Mouse (Mus musculus): ENCODE measurements at regions not wholly inside any gene's neighbourhood (a gene's known extent, or its start where the extent isn't known, plus 50 kb on each side); places are given as distances from the start of the nearest gene placed in this dataset.
"Not testable (repeated sequence)": the region's sequence is repeated elsewhere in the genome, so short reads cannot be mapped to it uniquely, and the experiment has no call there.

DNA sequence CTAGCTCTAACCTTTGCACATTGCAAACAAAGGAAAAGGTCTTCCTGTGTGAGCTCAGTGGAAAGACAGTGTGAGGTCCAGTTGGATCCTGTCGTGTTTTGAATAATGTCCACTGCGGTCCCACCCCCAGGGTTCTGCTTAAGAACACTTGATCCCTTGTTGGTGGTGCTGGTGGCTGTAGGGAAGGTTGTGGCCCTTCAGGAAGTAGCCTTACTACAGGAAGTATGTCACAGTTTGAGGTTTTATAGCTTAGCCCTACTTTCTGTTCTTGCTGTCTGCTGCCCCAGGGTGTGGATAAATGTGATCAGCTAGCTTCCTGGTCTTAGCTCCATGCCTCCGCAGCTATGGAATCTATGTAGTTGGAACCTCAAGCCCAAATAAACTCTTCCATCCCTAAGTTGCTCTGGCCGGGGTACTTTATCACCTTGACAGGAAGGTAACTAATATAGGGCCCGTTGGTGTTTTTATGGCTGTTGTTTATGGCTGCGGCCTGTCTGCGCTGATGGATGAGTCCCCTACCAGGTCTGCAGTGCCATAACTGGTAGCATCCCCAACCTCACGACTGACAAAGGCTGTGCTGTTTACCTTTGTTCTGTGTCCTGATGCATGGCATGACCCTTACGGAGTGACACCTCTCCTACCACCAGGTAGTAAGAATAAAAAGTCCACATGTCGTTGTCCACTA lies 103.1 kb upstream of the Gadl1 start:
- H3K27me3 ChIP-seq (ENCODE audit: control insufficient read depth): no peaks in the 10 kb centered on the region
- H3K9me3 ChIP-seq (ENCODE audit: control insufficient read depth, low read length): no peaks in the 10 kb centered on the region
- H3K4me3 ChIP-seq (replicated peaks): no peak overlapping the region
- no peaks in the 10 kb centered on the region for H3K36me3 ChIP-seq (ENCODE audit: control insufficient read depth)
- TF ChIP-seq GATA1 (IDR thresholded peaks at IDR 0.05; ENCODE audit: low read length) (no peak), TAL1 (IDR thresholded peaks at IDR 0.05; ENCODE audit: low read length) (no peak)
- H3K4me1 ChIP-seq (ENCODE audit: control insufficient read depth): no peaks in the 10 kb centered on the region

DNA sequence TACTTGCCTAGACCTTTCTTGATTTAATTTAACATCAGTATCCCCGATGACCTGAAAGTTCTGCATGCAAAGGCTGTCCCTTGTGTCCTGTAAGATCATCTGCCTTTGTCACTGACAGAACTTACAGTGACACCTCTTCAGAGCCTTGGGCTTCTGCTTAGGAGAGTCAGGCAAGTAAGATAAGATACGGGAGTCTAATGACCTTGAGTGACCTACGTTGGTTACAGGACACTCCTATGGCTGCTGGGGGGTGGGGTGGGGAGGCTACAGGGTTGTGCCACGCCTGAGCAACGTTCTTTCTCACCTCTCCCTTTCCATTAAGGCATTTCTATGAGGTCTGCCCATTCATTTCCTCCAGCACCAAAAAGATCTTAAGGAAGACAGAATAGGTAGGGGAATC lies 69.1 kb upstream of the Gadl1 start:
- H3K9me3 ChIP-seq (ENCODE audit: control insufficient read depth, low read length): no peaks in the 10 kb centered on the region

DNA sequence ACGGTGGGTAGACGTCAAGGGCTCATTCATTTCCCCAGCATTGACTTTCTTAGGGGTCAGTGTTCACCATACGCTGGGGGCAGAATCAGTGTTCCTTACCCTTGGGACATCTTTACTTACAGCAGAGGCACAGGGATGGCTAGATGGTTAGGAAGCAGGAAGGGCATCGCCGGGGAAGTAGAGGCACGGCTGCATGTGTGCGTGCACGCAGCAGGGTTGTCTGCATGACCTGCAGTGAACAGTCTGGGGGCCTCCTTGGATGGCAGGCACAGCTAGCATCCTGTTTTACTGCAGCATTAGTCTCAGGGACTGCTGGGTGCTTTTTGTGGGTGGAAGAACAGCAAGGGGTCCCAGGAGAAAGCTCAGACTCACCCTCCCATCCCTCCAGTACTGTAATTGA lies 68.5 kb upstream of the Gadl1 start:
- no peaks in the 10 kb centered on the region for H3K27me3 ChIP-seq (ENCODE audit: control insufficient read depth)
- H3K36me3 ChIP-seq (ENCODE audit: control insufficient read depth): no peaks in the 10 kb centered on the region
- no peak overlapping the region for H3K4me3 ChIP-seq (replicated peaks)
- TF ChIP-seq GATA1 (IDR thresholded peaks at IDR 0.05; ENCODE audit: low read length): no peak
- H3K9me3 ChIP-seq (ENCODE audit: control insufficient read depth, low read length): no peaks in the 10 kb centered on the region
- no peaks in the 10 kb centered on the region for H3K4me1 ChIP-seq (ENCODE audit: control insufficient read depth)

More for the DNA sequence above, 69.1 kb upstream of the Gadl1 start:
- Histone ChIP-seq H3K4me3 (replicated peaks) (no peak overlapping the region), H3K4me1 (ENCODE audit: control insufficient read depth) (no peaks in the 10 kb centered on the region), H3K36me3 (ENCODE audit: control insufficient read depth) (no peaks in the 10 kb centered on the region), H3K27me3 (ENCODE audit: control insufficient read depth) (no peaks in the 10 kb centered on the region)
- no peak for TF ChIP-seq TAL1 (IDR thresholded peaks at IDR 0.05; ENCODE audit: low read length)
- no peak for TF ChIP-seq GATA1 (IDR thresholded peaks at IDR 0.05; ENCODE audit: low read length)

DNA sequence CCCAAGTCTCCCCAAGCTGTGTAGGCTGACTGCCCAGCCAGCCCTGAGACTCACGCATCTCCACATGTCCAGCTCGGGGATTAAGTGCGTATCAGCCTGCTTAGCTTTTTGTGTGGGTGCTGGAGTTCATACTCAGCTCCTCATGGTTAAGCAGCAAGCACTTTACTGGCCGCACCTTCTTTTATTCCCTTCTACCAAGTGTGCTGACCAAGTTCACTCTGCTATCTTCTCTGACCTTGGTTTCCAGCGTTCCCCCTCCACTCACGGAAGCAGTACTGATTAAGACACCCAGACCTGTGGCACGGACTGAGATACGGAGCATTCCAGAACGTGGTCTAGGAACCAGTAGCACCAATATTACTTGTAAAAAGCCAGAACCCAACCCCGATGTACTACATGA lies 67.6 kb upstream of the Gadl1 start:
- TF ChIP-seq GATA1 (IDR thresholded peaks at IDR 0.05; ENCODE audit: low read length): no peak
- H3K27me3 ChIP-seq (ENCODE audit: control insufficient read depth): no peaks in the 10 kb centered on the region

DNA sequence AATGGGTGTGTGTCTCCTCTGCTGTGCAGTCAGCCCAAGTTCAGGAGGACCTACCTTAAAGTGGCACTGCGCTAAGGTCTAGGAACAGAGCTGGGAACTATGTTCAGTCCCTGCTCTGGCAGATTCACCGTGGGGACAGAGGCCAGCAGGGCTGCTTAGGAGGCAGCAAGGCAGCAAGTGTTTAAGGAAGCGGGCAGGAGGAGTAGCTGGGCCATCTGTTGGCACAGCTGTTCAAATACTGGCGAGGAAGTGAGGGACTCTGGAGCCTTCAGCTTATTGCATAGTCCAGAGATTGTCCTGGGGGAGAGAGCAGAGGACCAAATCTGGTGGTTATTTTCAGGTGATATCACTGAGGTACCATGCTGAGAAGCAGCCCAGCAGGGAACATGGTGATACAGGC lies 64.9 kb upstream of the Gadl1 start:
- Histone ChIP-seq H3K4me3 (replicated peaks) (no peak overlapping the region), H3K27me3 (ENCODE audit: control insufficient read depth) (no peaks in the 10 kb centered on the region), H3K36me3 (ENCODE audit: control insufficient read depth) (no peaks in the 10 kb centered on the region), H3K4me1 (ENCODE audit: control insufficient read depth) (no peaks in the 10 kb centered on the region), H3K9me3 (ENCODE audit: control insufficient read depth, low read length) (no peaks in the 10 kb centered on the region)
- TF ChIP-seq TAL1 (IDR thresholded peaks at IDR 0.05; ENCODE audit: low read length) (no peak), GATA1 (IDR thresholded peaks at IDR 0.05; ENCODE audit: low read length) (no peak)

More for the DNA sequence above, 67.6 kb upstream of the Gadl1 start:
- H3K4me1 ChIP-seq (ENCODE audit: control insufficient read depth): no peaks in the 10 kb centered on the region
- H3K4me3 ChIP-seq (replicated peaks): no peak overlapping the region
- H3K36me3 ChIP-seq (ENCODE audit: control insufficient read depth): no peaks in the 10 kb centered on the region
- no peaks in the 10 kb centered on the region for H3K9me3 ChIP-seq (ENCODE audit: control insufficient read depth, low read length)

DNA sequence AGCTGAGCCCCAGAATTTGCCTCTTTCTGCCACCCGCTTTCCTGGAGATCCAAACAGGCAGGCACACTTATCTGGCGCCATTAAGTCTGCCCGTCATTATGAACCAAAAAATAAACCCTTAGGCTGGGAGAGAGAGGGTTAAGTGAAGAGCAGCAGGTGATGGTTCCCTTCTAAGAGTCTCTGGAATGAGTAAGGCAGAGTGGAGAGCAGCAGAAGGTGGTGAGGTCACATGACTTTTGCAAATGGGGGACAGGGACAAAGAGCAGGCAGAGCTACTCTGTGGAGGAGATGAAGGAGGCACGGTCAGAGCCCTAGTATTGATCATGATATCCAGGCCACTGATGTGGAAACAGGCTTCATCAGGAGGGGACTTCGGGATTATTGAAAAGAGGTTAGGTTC lies 64.2 kb upstream of the Gadl1 start:
- Histone ChIP-seq H3K4me3 (replicated peaks) (no peak overlapping the region), H3K9me3 (ENCODE audit: control insufficient read depth, low read length) (no peaks in the 10 kb centered on the region), H3K4me1 (ENCODE audit: control insufficient read depth) (no peaks in the 10 kb centered on the region), H3K27me3 (ENCODE audit: control insufficient read depth) (no peaks in the 10 kb centered on the region), H3K36me3 (ENCODE audit: control insufficient read depth) (no peaks in the 10 kb centered on the region)
- TF ChIP-seq TAL1 (IDR thresholded peaks at IDR 0.05; ENCODE audit: low read length) (no peak), GATA1 (IDR thresholded peaks at IDR 0.05; ENCODE audit: low read length) (no peak)

DNA sequence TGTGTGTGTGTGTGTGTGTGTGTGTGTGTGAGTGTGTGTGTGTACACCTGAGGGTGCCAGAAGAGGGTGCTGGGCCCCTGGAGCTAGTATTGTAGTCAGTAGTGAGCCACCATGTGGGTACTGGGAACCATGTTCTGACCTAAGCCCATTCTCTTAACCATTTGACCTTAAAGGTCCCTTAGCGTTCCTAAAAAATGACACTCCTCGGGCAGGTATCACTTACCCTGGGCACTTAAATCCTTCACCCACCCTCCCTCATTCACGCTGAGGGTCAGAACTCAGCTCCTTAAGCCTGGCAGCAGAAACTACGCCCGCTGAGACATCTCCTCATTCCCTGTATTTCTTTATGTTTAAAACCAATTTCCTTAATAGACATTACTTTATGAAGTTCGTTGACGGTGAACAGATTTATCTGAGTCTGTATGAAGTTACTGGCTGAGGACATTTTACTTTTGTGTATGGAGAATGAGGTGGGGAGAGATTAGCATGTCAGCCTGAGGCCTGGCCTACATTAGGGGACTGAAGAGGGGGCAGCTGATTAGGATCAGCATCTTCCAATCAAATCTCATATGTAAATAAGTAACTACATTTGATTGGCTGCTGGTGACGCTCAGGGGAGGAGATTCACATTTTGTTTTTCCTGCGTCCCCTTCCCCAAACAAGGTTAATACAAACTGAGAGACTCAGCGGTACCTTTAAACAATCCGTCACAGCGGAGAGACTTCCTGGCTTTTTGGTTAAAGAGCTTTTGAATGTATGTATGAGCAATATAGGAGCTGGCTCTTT lies 61.8 kb upstream of the Gadl1 start:
- no peak for TF ChIP-seq TAL1 (IDR thresholded peaks at IDR 0.05; ENCODE audit: low read length)
- TF ChIP-seq GATA1 (IDR thresholded peaks at IDR 0.05; ENCODE audit: low read length): no peak
- H3K9me3 ChIP-seq (ENCODE audit: control insufficient read depth, low read length): no peaks in the 10 kb centered on the region
- H3K4me1 ChIP-seq (ENCODE audit: control insufficient read depth): no peaks in the 10 kb centered on the region
- H3K27me3 ChIP-seq (ENCODE audit: control insufficient read depth): no peaks in the 10 kb centered on the region
- no peaks in the 10 kb centered on the region for H3K36me3 ChIP-seq (ENCODE audit: control insufficient read depth)
- H3K4me3 ChIP-seq (replicated peaks): no peak overlapping the region

DNA sequence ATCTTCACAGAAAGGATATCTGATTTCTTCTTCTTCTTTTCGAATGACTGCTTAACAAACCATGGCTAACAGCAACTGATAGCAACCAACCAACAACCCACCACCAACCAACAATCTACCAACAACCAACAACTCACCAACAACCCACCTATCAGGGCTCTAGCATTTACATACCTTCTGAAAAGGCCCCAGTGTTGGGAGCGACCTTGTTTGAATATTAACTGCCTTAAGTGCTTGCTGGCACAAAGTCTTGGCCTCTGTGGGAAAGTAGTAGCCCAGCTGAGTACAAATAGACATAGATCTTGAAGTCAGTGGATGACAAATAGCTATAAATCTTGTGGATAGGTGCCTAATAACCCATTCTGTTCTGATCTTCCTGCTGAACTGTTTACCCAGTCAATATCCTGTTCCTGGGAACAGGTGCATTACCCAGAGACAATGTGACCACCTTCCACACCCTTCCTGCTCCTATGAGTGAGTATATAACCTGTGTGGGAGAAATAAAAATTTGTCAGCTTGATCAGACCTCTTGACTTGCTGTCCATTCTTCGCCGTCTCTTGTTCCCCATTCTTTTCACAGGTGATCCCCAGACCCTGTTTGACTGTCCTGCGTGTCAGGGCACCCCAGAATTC lies 55.9 kb upstream of the Gadl1 start:
- not testable (repeated sequence) for H3K27me3 ChIP-seq (ENCODE audit: control insufficient read depth); H3K9me3 ChIP-seq (ENCODE audit: control insufficient read depth, low read length); H3K4me1 ChIP-seq (ENCODE audit: control insufficient read depth); H3K4me3 ChIP-seq (replicated peaks); H3K36me3 ChIP-seq (ENCODE audit: control insufficient read depth)

DNA sequence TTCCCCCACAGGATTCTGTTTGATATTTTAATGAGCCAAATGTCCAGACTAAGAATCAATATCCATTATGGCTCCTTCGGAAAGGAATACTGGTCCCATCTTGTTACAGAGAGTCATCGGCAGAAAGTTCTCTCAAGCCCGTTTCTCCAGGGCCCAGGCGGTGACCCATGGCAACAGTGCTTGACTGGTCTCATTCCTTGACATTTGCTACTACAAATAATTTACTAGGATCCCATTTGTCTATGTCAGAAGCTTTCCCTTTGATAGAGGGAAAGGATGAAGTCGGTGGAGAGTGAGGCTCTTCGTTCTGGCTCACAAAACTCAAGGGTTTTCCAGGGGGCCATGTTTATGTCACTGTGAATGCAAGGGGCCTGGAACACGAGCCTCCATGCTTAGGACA lies 52.0 kb upstream of the Gadl1 start:
- TF ChIP-seq TAL1 (IDR thresholded peaks at IDR 0.05; ENCODE audit: low read length) (no peak), GATA1 (IDR thresholded peaks at IDR 0.05; ENCODE audit: low read length) (no peak)
- Histone ChIP-seq H3K27me3 (ENCODE audit: control insufficient read depth) (no peaks in the 10 kb centered on the region), H3K4me1 (ENCODE audit: control insufficient read depth) (no peaks in the 10 kb centered on the region), H3K36me3 (ENCODE audit: control insufficient read depth) (no peaks in the 10 kb centered on the region), H3K9me3 (ENCODE audit: control insufficient read depth, low read length) (no peaks in the 10 kb centered on the region), H3K4me3 (replicated peaks) (no peak overlapping the region)
